Mouse (Mus musculus): Measurements from ENCODE around the gene Il23a.

DNA sequence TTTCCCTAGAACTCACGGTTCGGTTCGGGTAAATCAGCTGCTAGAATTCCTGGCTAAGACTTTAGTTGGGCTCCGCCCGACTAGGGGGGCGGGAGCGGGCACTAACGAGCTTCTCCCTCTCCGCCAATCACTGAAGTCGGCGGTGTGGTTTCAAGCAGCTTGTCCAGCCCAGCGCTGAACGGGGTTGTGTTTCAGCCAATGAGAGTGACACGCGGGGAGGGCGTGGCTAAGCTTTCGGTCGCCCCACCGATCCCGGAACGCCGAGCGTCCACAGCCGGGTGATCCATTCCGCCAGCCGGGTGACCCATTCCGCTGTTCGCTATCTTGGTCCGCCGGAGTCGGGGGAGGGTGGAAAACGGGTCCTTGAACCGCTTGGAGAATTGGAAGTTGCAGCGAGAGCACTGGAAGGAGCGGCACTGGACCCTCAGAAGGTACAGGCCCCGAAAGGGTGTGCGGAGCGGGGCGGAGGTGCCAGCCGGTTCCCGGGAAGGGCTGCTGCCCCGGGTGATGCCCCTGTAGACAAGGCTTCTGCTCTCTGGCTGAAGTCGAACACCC lies 28.2 kb downstream of the Il23a start, which contains the start of gene Stat2:
- TF ChIP-seq CHD2 (IDR thresholded peaks at IDR 0.05; ENCODE audit: low read depth, low read length) (no peak), ZNF384 (IDR thresholded peaks at IDR 0.05; ENCODE audit: low read depth, low read length) (no peak), MAFK (IDR thresholded peaks at IDR 0.05; ENCODE audit: insufficient read depth, low read depth, low read length) (no peak), HCFC1 (IDR thresholded peaks at IDR 0.05; ENCODE audit: borderline replicate concordance, insufficient read depth, low read length) (no peak)
